Mouse (Mus musculus) right cerebral cortex, postnatal 25 days (tissue): ENCODE measurements at regions not wholly inside any gene's neighbourhood (a gene's known extent, or its start where the extent isn't known, plus 50 kb on each side); places are given as distances from the start of the nearest gene placed in this dataset.

ENCODE experiments used
- DNase-seq: peaks from one replicate; pipeline ENCODE4 v3.0.0; 2022

DNA sequence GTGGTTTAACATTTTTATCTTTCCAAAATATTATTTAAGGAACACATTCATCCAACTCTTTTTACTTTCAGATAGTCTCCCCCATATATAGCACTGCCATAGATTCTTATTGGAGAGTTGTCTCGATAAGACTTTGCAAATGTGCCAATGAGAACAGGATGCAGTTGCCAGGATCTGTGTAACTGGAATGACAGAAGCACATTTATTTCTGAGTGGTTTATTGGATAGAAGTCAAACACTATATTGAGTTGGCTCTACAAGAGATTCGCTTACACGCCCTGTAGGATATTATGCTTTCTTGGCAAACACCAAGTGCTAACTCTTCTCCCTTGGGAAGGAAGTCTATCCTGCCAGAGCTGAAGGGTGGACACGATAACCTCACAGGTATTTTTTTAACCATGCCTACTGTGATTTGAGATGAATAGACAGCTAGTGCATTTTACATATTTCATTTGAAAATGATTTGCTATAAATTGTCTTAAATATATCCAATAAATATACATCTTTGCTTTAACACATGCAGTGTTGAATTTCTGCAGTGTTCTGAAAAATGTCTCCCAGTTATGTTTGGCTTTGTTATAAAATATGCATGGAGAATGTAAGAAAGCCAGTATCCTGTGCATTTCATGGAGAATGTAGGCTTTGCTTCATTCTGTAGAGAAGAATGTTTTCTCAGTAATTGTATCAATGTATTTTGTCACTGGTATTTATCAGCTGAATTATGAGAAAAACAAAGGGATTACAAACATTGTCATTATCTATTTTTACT lies 705.8 kb downstream of the Fat4 start:
- no peak for DNase-seq

DNA sequence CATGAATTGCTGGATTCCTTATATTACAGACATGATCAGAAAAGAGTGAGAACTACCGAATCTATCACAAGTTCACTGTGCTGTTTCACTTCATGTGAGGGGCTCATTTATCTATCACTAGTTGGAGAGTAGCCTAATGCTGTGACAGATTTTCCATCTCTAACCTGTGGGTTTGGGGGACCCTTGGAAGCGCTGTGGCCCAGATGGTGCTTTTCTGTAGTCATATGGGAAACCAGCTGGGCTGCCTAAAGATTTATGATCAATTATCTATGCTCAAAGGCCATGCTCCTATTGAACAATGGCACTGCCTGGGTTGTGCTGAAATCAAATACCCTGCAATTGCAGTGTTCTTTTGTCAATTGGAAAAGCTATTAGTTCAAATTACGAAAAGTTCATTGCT lies 723.2 kb downstream of the Fat4 start:
- DNase-seq, result no peak

DNA sequence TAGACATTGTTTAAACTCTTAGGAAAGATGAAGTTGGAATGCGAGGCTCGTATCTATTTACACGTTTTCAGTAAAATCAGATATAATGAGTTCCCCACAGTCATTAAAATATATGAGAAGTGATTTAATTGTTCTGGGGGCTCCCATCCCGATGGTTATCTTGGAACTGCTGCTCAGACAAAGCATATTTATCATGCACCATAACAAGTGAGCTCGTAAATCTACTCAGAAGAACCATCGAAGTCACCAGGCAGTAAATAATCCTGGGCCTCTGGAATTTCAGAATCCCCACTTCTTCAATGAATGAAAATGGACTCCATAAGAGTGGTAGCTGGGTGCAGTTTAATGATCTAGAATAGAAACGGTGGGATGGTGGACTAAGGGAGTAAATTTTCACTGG lies 725.7 kb downstream of the Fat4 start:
- no peak for DNase-seq

DNA sequence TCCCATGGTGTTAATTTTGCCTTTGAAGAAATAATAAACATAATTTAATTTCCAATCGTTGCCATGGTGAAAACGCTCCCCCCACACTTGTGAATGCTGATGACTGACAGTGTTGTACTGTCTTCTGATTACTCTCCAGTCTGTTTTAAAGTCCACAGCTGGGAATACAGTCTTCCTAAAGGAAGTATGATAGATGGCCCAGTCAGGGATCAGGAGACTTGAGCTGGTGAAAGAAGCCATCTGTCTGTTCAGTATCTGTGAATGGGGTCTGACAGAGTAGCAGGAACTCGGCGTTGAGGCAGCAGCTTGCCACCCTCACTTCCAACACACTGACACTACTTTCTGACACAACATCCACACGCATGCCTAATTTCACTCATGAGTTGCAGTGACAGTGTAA lies 751.2 kb downstream of the Fat4 start:
- no peak for DNase-seq

DNA sequence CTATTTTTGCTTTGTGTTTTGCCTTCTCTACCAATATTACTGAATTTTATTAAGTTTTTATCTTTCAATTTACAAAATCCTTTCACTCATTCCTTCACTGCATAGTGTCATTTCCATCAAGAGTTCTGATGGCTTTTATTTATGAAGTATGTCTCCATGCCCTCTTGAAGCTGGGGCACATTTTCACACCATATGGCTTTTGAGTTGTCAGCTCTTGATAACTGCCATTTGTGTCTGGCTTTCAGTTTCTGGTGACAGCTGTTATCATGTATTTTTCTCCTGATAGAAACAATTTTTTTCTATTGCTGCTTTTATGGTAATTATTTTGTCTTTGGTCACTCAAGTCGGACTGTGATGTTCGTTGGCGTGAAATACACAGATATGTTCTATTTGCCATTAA lies 756.5 kb downstream of the Fat4 start:
- no peak for DNase-seq

DNA sequence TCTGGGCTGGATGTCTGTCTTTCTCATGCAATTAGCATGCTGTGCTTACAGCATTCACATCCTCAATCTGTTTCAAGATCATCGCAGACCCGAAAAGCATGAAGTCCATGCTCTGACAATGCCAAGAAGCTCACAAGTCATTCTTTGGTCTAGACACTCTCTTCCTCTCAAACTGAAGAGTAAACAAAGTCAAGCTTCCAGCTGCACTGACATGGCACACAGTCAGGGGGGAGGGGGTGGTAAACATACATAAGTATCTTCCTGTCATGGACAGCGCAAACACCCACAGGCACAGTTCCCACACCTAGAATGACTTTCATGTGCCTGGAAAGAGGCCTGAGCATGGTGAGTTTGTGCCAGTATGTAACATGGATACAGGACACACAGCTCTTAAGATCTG lies 780.1 kb downstream of the Fat4 start:
- DNase-seq, result no peak

DNA sequence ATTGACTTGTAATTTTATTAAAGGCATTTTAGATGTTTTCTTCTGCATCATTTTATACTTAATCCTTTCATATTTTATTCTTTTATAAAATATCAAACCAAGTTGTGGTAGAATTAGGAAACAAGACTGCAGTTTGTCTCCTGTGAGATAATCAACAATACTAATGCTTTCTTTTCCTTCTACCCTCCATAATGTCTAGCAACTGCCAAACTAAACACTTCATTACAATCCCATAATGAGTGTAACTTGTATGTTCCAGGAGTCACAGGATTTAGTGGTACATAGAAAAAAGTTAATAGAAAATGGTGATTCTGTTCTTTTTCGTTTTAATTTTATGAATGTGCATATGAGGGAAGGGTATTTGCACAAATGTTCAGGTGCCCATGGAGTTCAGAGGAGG lies 782.4 kb downstream of the Fat4 start:
- no peak for DNase-seq

DNA sequence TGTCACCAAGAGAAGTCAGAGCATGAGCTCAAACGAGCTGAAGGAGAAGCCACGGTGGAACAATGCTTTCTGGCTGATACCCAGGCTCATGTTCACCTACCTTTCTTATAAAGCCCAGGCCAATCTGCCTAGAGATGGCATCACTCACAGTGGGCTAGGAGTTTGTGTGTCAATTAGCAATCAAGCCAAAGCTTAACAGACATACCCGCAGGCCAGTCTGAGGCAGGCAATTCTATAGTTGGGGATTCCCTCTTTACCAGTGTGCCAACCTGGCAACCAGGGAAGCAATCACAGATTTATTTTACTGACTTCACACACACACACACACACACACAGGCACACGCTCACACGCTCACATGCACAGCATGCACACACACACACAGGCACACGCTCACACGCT lies 787.3 kb downstream of the Fat4 start:
- no peak for DNase-seq

DNA sequence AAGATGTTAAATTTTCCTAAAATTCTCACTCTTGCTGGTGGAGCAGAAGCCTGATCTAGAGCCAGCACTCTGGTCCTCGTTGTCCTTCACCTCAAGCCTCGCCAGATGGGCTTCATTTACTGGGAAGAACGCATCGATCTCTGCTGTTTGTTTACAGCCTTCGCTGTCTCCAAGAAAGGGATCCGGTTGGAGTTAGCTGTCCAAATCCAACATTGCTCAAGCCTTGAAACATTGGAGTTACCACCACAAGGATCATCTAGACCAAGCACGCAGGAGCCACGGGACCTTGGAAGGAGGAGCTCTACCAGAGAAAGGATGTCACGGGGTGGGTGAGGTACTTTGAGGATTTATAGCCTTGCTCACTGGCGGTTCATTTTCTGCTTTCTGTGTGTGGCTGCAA lies 788.2 kb downstream of the Fat4 start:
- no peak for DNase-seq

DNA sequence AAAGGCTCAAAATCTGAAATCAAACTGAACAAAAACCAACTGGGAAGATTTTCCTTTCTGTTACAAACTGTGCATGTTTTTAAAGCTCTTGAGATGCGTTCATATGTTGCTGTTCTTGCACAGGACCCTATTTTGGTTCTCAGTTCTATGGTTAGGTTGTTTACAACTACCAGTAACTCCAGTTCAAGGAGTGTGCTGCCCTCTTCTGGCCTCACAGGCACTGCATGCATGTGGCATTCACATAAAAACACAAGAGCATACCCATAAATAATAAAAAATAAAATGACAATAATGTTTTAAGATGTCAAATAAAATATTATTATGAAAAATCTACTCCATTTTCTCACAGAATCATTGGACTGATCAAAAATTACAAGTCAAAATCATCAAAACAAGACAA lies 818.9 kb downstream of the Fat4 start:
- DNase-seq, result no peak

DNA sequence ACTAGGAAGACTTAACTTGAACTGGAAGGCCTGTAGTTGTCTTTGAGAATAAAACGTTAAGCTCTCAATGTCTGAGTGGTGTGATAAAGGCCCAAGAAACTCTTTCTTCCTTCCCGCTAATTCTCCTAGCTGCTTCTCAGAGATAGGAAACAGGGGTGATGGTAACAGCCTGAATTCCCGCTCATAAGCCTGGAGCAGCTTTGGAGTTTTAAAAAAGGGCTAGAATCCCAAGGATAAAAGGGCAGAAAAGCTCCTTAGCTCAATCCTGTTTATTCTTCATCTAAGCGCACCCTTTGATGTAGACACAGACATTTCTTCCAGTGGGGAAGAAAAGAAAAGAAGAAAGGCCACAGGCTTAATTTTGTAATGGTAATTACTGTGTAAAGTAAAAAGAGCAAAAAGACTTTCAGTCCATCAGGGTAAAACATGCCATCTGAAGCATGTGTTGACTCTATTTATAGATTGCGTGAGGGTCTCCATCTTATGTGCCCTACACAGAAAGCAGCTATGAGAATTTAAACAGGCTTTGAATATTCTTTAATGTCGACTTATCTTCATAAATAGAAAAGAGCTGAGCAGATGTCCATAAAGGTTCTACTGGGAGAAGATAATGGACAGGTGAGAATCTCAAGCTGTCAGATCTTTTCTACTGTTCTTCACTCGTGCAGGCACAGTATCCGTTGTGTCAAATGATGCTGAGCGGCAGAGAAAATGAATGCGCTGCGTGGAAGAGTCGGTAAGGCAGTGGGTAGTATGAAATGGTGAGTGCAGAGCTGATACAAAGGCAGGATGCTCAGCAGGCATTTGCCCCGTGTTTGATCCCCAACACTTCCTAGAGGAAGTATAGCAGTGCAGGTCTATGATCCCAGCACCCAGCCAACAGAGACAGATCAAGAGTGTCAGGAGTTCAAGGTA lies 818.0 kb upstream of the Intu start:
- no peak for DNase-seq

DNA sequence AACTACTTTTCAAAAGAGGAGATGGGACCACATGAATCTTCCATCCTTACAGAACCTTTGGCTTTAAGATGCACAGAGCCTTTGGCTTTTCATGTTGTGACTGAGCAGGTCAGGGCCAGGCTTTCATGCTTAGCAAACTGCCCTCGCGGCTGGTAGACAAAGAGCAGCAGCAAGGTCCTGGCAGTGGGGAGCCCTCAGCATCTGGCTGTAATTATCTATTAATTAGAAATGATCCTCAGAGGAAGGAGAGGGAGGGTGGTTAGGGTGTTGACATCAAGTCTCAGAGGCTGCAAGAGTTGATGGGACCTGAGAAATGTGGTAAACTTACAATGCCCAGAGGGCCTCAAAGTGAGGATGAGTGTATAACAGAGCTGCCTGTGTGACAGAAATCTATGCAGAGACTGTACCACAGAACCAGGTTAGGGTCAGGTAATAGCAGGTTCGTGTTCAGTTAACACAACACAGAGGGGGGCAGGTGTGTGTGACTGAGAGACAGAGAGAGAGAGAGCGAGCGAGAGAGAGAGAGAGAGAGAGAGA lies 817.0 kb upstream of the Intu start:
- DNase-seq, result no peak

DNA sequence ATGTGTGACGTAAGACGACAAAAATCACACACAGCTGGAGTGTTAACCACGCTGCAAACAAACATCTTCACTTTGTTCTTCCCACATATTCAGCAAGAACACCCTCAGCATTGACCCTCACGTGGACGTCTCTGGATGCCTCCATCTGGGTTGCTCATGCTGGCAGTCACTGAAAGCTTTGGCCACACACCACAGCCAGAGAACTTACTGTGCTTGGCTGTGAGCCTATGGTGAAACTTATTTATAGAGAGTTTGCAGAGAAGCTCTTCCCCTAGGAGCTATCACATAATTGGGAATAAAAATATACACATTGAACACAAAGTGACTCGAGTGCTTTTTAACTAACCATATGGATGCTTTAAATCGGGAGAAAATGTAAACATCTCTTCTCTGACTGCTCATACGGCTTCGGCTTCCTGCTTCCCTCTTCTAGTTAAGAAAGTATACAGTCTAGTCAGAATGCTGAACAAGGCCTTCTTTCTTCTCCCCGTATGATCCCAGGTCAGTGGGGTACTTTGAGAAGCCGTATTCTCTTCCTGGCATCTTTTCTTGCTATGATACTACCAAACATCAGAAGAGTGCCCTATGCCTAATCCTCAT lies 812.0 kb upstream of the Intu start:
- peak; percentile 47 for DNase-seq

DNA sequence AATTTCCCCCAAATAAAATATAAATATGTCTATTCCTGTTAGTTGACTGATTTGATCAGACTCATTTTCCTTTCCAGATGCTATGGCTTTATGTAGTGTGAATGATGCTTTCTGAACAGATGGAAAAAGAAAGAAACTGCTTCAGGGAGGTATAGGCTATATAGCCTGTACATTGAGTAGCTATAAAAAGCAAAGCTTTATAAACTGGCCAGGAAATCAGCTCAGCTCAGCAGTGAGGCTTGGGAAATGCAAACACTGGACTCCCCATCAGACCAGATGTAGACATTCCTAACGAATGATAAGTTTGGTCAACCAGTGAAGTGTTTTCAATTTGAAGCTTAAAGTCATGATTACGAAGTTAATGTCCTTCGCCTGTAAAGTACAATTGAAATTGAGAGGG lies 805.3 kb upstream of the Intu start:
- no peak for DNase-seq

DNA sequence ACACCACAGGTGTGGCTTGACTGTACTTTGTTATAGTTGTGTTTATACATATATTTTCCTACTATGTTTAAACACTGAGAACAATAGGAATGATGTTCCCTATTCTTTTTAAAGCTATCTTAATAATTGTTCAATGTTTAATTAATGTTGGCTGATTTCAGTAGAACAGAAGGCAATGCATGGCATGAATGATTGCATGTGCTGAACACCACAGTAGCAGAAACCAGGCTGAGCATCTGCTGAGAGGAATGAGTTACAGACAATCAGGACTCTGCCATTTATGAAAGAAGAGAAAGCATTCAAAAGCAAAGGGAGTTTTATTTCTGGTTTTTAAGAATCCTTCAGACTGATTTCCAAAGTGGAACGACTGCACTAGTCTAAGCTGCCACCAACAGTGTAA lies 794.4 kb upstream of the Intu start:
- DNase-seq, result no peak

DNA sequence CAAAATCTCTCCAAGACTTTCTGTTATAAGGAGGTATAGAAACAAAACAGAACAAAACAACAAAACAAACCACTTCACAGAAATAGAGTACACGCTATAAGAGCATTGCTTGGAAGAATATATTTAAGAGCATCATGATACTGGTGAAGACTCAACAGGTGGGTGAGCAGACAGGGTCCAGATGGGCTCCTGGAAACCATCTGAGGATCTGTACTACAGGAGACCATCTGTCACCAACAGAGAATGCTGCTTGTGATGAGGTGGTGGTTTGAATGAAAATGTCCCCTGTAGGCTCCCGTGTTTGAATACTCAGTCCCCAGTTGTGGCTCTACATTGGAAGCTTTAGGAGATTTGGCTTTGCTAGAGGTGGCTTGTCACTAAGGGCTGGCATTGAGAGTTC lies 785.1 kb upstream of the Intu start:
- peak; percentile 45 for DNase-seq

DNA sequence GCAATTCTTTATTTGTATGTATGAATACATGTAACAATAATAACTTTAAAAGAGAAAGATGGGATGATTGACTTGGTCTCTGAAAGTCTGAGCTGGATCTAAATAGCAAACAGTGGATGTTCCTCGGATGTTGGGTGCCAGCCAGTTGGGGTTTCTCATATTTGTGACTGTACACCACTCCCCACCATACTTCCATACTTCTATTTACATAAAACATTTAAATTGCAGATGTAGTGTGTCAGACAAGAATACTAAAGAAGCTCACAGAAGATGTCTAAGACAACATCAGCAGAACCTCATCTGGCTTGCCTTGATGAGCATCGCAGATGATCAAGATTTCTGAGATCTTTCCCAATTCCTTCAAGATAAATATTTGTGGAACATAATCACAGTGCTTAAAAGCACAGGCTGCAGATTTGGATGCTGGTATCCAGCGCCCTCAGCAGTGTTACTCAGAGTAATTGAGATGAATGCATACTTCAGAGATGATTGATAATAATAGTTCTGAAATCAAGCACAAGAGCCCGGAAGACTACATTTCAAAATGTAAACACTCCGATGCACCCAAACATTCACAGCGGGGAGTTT lies 762.0 kb upstream of the Intu start:
- DNase-seq, result no peak

DNA sequence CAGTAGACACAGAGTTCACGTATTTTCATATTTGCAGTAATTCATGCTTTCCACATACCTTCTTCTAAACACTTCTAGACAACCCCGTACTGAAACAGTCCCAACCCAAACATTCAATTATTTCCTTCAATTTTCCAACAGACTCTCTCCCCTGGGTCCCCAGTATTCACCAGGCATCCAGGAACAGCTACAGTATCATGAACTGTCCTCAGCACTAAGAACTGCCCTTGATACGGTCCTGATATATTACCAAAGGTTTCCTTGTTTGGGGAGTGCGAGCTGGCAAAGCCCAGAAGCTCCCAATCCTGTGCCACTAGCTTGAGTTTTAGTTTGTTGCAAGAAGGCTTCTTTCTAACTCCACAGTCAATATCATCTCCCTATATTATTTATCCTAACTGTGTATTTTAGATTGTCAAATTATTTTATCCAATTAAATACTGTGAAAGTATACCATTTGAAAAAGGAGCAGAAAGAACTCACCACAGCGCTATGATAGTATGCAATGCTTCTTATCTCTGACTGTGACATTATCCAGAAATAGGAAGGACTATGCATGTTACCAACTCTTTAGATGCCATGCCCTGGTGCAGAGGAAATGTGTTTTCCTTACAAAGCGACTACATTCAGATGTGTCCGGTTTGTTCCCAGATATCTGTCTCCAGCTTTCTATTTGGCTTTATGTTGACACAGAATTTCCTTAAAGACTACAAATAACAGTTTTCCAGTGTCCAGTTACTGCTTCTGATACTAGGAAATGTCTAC lies 754.6 kb upstream of the Intu start:
- no peak for DNase-seq

DNA sequence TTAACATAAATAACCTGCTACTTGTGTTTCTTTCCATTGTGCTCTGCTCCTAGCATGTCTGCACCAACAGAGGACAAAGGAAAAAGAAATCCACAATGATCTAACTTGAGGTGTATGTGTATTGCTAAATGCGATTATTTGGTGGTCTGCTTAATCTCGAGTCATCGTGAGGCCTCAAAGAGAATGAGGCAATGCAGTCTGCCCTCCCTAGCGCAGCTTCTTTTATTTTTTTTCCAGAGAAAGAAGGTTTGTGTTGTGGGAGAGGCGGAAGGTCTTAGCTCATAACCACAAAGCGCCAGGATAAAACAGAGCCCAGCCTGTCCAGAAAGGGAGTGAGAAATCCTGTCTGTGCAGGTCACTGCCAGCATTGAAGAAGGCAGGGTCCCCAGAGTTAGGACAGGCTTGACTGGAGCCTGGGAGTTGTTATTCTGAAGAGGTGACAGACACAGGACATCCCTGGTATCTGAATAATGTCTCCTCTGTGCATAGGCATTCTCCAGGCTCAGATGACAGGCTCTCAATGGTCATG lies 751.3 kb upstream of the Intu start:
- no peak for DNase-seq

DNA sequence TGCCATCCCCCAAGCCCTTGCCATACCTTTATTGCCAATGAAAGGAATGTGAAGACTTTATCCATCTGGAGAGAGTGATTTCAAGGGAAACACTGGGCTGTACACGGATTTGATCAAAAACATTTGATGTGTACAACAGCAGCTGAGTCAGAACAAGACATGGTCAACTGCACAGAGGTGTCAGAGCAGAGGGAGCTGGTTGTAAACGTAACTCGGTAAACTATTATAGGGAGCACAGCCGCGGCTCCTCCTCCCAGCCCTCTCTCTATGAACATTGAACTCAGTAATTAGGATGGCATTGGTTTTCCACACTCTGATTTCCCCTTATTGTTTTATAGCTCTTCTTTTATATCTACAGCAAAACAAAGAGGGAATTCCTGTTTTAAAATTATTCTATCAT lies 750.8 kb upstream of the Intu start:
- no peak for DNase-seq

DNA sequence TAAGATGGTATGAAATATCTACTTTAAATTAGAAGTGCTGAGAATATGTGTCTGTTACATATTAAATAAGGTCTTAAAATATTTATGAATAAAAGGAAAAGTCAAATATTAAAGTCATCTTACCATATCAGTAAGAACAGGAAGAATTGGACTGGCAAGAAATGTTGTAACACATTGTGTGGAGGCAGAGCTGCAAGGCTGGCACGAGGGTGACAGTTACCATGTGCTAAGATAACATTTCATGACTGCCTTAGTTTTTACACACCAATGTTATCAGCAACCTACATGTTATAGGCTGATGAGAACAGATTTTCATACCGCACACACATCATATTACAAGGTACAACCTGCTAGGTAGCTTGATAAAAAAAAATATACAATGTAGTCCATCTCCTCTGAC lies 746.2 kb upstream of the Intu start:
- DNase-seq, result no peak

DNA sequence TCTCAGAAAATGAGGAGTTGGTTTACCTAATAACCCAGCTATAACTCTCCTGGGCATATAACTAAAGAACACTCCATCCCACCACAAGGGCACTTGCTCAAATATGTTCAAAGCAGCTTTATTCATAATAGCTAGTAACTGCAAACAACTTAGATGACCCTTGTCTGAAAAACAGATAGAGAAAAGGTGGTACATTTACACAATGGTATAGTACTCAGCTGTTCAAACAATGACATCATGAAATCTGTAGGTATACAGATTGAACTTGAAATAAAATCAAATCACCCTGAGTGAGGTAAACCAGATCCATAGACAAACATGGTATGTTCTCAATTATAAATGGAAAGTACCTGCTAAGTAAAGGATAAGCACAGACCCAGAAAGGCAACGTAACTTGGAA lies 721.5 kb upstream of the Intu start:
- DNase-seq, result no peak
